Mouse (Mus musculus) heart, embryonic 11.5 days (tissue): ENCODE results near the gene Exosc1. TPM values are rescaled to one million over a fixed set of nuclear protein-coding genes. Genes with fewer than 3 reads are reported as not detected.

ENCODE experiments used
- ATAC-seq: fragments of 200-750 bp; cut with Nextera tagmentation; replicated peaks from 2 replicates; pipeline ENCODE4 v1.8.0; 2017; ENCODE audit warnings: moderate library complexity; ENCODE audit not compliant: insufficient number of reproducible peaks, low FRiP score, low TSS enrichment
- H3K27ac ChIP-seq: fragments of 300-500 bp; sonication (generic); 2 replicates; pipeline ENCODE4 v1.5.1; 2014; ENCODE audit warnings: mild to moderate bottlenecking, low read depth, low read length
- H3K27me3 ChIP-seq: fragments of 300-500 bp; sonication (generic); 2 replicates; pipeline ENCODE4 v1.6.1; 2014; ENCODE audit warnings: mild to moderate bottlenecking, low read length, mixed read lengths; ENCODE audit not compliant: control insufficient read depth, insufficient read depth
- H3K36me3 ChIP-seq: fragments of 300-500 bp; sonication (generic); 2 replicates; pipeline ENCODE4 v1.6.1; 2014; ENCODE audit warnings: mild to moderate bottlenecking, low read length, moderate library complexity, mixed read lengths; ENCODE audit not compliant: control insufficient read depth, insufficient read depth
- H3K4me1 ChIP-seq: fragments of 300-500 bp; sonication (generic); 2 replicates; pipeline ENCODE4 v1.6.1; 2014; ENCODE audit warnings: low read length; ENCODE audit not compliant: control insufficient read depth, insufficient read depth
- H3K4me2 ChIP-seq: fragments of 300-500 bp; sonication (generic); 2 replicates; pipeline ENCODE4 v1.6.1; 2014; ENCODE audit warnings: mild to moderate bottlenecking, moderate library complexity
- H3K4me3 ChIP-seq: fragments of 300-500 bp; sonication (generic); 2 replicates; pipeline ENCODE4 v1.5.1; 2014; ENCODE audit warnings: low read depth, low read length
- H3K9ac ChIP-seq: fragments of 300-500 bp; sonication (generic); 2 replicates; pipeline ENCODE4 v1.6.1; 2014; ENCODE audit warnings: mild to moderate bottlenecking, low read depth, low read length, moderate library complexity
- H3K9me3 ChIP-seq: fragments of 300-500 bp; sonication (generic); replicated peaks from 2 replicates; pipeline ENCODE4 v1.6.1; 2016; ENCODE audit warnings: low read length; ENCODE audit not compliant: control insufficient read depth
- WGBS: fragments of 180-500 bp; shearing (Covaris S2); extraction: QIAGEN DNeasy Blood & Tissue Kit; methylation state at CpG from one replicate; pipeline ENCODE4 v1.1.7; 2014; ENCODE audit not compliant: insufficient replicate concordance; 5-methylcytosine and 5-hydroxymethylcytosine counted together
- polyA plus RNA-seq: library from polyadenylated mRNA; unstranded; fragments of >200 nt; fragmentation: Nextera tagmentation; extraction: Ambion mirVana; gene quantifications from 2 replicates; pipeline ENCODE4 v1.2.1, GENCODE M21; 2014

Exosc1 gene
- polyA plus RNA-seq, 1 experiment from 2014 or later = 54.8 TPM

DNA sequence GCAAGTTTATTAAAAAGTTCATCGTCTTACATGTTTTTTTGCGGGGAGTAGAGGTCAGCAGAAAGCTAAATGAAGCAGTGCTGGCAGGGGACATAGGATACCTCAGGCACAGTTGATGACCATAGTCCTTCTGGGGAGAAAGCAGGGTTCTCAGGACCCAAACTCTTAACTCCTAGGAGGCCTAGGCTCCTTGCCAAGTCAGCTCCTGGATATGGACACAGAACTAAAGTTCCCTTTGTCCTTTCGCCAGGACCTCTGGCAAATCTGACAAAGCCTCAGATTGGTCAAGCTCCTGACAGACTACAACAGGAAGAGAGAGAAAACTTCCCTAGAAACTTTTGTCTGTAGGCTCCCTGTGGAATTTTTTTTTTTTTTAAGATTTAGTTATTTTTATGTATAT, 24.5 kb downstream of the Exosc1 start:
- Histone ChIP-seq H3K9me3 (no peaks in the 10 kb centered on the region), H3K4me1 (peaks cover 14% of the 10 kb centered on the region), H3K27ac (no peak overlapping the region), H3K4me2 (no peak overlapping the region), H3K4me3 (no peak overlapping the region), H3K36me3 (peaks cover under 1% of the 10 kb centered on the region; the same call in 1 of the 2 replicates), H3K9ac (no peak overlapping the region), H3K27me3 (no peaks in the 10 kb centered on the region)
- WGBS = 85% methylated on average over 3 of the region's 3 CpGs
- ATAC-seq = no peak

DNA sequence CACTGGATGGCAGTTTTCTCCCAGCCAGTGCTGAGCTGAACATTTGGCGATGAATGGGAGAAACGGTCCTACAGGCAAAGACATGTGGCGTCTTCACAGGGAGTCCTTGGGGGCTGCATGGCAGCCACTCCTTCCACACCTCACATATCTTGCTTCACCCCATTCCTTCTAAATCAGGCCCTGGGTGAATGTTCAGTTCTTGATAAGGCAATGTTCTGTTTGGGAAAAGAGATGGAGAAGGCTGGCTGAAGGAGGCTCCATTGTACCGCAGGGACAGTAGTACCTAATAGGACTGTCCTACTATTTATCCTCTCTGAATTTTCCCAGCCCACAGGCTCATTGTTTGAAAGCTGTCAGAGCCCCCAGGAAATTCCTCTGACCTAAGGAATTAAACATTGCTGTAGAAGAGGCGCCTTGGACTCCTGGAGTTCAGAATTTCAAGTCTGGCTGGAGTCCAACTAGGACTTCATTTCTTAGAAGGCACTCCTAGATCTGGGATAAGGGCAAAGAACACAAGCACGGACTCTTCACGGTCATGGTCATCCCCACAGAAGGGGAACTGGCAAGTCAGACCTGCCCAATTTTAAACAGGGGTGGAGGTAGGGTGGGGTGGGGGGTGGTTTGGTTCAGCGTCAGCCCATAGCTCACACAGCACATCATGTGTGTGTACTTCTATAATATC, 26.0 kb downstream of the Exosc1 start:
- H3K4me3 ChIP-seq = no peak overlapping the region
- peaks cover 7% of the 10 kb centered on the region; the same call in 1 of the 2 replicates for H3K4me1 ChIP-seq
- H3K36me3 ChIP-seq = no peaks in the 10 kb centered on the region
- no peak overlapping the region for H3K9ac ChIP-seq
- 0 out of 2 replicates have a peak overlapping the region, but pooled peaks have one; percentile 6 for H3K27ac ChIP-seq
- no peak overlapping the region for H3K4me2 ChIP-seq
- H3K9me3 ChIP-seq = no peaks in the 10 kb centered on the region
- ATAC-seq = no peak
- no peaks in the 10 kb centered on the region for H3K27me3 ChIP-seq
- WGBS = 36% methylated on average over 8 of the region's 8 CpGs

DNA sequence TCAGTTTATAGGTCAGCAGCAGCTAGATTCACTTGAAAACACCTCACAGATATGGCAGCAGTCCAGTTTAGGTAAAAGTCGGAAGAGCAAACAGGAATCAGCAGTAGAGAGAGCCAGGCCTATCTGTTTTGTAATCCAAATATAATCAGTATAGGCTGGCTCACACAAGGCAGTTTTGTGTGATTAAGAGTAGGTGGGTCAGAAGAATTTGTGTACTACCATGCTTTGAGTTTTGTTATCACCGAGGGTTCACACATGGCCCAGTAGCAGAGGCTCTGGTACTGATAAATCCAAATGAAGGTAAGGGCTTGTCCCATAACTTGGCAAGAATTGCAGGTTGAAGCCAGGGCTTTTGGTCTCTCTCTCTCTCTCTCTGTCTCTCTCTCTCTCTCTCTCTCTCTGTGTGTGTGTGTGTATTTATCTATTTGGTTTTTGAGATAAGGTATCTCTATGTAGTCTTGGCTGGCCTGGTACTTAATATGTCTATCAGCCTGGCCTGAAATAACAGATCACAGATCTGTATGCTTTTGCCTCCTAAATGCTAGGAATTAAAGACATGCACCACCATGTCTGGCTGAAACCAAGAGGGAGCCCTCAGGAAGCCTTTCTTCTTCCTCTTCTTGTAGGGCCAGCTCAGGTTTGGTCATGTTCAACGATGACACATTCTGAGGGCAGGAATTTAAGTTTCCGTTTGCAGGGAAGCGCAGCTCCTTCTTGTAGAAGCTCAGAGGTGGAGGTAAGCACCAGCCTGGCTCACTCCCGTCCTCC, 26.7 kb downstream of the Exosc1 start:
- no peak for ATAC-seq

DNA sequence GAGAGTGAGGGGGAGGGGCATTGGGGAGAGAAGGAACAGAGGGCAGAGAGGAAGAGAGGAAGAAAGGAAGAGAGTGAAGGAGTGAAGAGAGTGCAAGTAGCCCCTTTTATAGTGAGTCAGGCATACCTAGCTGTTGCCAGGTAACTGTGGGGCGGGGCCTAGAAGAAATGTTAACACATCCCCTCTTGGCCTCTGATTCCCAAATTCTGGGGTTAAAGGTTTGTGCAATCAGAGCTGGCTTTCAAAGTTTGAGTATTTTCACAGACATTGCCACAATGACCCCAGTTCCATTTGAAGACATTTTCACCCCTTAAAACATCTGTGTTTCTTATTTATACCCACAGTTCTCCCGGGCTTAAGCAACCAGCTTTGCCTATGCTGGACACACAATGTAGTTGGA, 28.0 kb downstream of the Exosc1 start:
- no peaks in the 10 kb centered on the region for H3K9me3 ChIP-seq
- H3K27me3 ChIP-seq = no peaks in the 10 kb centered on the region
- WGBS = 99% methylated on average over 2 of the region's 2 CpGs
- no peaks in the 10 kb centered on the region for H3K36me3 ChIP-seq
- H3K4me1 ChIP-seq = peaks cover 7% of the 10 kb centered on the region; the same call in 1 of the 2 replicates
- ATAC-seq = no peak
- H3K4me3 ChIP-seq = no peak overlapping the region
- H3K4me2 ChIP-seq = no peak overlapping the region
- H3K27ac ChIP-seq = no peak overlapping the region
- H3K9ac ChIP-seq = no peak overlapping the region

More for the DNA sequence above, 26.7 kb downstream of the Exosc1 start:
- Histone ChIP-seq H3K4me3 (no peak overlapping the region), H3K27ac (peak overlapping the region; percentile 6; the same call in 1 of the 2 replicates), H3K4me1 (peaks cover 7% of the 10 kb centered on the region; the same call in 1 of the 2 replicates), H3K9me3 (no peaks in the 10 kb centered on the region), H3K4me2 (no peak overlapping the region), H3K27me3 (no peaks in the 10 kb centered on the region), H3K36me3 (no peaks in the 10 kb centered on the region), H3K9ac (no peak overlapping the region)
- 34% methylated on average over 6 of the region's 6 CpGs for WGBS

DNA sequence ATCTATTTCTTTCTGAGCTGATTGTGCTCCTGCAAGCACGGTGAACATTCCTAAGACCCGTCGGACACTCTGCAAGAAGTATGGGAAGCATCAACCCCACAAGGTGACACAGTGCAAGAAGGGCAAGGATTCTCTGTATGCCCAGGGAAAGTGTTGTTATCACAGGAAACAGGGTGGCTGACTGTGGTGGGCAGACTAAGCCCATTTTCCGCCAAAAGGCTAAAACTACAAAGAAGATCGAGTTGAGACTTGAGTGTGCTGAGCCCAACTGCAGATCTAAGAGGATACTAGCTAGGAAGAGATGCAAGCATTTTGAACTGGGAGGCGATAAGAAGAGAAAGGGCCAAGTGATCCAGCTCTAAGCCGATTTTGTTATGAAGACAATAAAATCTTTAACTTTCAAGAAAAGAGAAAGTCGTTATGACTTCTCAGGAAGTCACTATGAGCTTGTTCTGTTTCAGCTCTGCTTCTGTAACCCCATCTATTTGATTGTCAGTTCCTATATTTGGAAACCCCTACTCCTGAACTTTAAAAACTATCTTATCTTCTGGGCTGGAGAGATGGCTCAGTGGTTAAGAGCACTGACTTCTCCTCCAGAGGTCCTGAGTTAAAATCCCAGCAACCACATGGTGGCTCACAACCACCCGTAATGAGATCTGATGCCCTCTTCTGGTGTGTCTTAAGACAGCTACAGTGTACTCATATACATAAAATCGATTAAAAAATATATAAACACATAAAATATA, 30.2 kb downstream of the Exosc1 start:
- no peaks in the 10 kb centered on the region for H3K27me3 ChIP-seq
- H3K4me2 ChIP-seq = no peak overlapping the region; the same call in 1 of the 2 replicates
- 63% methylated on average over 10 of the region's 10 CpGs for WGBS

DNA sequence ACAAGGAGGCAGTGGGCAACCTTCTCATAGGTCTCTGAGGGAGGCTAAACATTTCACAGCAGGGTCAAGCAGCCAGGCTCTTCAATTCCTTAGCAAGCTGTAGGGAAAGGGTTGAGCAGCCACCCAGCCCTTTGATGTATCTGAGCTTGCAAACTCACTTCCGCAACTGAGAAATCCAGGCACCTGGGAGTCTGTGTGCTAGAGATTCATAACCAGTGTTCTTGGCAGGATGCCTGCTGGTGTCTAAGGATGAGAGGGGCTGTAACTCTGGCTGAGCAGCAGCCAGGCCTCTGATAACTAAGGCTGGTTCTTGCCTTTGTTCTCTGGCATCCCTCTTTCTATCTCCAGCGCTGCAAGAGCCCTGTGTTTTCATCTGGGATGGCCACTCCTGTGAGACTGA, 31.5 kb downstream of the Exosc1 start:
- no peak overlapping the region for H3K4me2 ChIP-seq
- 0 out of 2 replicates have a peak overlapping the region, but pooled peaks have one; percentile 15 for H3K27ac ChIP-seq
- no peaks in the 10 kb centered on the region for H3K27me3 ChIP-seq
- H3K9me3 ChIP-seq = no peaks in the 10 kb centered on the region
- no peak overlapping the region for H3K9ac ChIP-seq
- no peak overlapping the region for H3K4me3 ChIP-seq
- ATAC-seq = no peak
- 0 out of 2 replicates have a peak, but pooled peaks cover under 1% of the 10 kb centered on the region for H3K4me1 ChIP-seq
- WGBS = 35% methylated on average over 2 of the region's 2 CpGs
- H3K36me3 ChIP-seq = no peaks in the 10 kb centered on the region

More for the DNA sequence above, 30.2 kb downstream of the Exosc1 start:
- Histone ChIP-seq H3K36me3 (no peaks in the 10 kb centered on the region), H3K27ac (no peak overlapping the region), H3K4me3 (no peak overlapping the region), H3K9me3 (no peaks in the 10 kb centered on the region), H3K4me1 (peaks cover 7% of the 10 kb centered on the region; the same call in 1 of the 2 replicates), H3K9ac (no peak overlapping the region)
- ATAC-seq = no peak

DNA sequence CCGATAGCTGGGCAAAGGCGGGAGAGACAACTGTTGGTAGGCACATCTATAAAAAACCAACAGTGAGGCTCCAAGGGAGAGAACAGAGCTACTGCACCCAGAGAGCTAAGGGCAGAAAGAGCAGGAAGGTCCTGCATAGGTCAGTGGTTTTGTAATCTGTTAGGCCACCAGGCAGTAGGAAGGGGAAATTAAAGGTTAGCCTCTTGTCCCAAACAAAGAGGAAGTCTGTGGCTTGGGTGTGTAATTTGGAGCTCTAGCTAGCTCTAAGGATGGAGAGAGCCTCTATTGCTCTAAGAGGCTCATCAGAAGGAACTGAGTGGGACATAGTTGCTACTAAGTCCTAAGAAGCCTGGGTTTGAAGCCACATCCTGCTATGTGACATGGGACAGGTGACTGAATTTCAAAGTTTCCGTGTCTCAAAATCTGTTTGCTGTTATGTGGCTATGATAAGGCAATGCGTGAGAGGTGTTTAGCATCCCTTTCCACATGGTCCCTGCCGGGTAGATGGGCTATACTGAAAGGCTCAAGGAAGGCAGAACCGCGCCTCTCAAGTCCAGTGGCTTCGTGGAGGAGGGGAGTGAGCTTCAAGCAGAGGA, 32.6 kb downstream of the Exosc1 start:
- no peak overlapping the region for H3K27ac ChIP-seq
- no peaks in the 10 kb centered on the region for H3K9me3 ChIP-seq
- H3K27me3 ChIP-seq = no peaks in the 10 kb centered on the region
- no peak overlapping the region for H3K9ac ChIP-seq
- 76% methylated on average over 8 of the region's 8 CpGs for WGBS
- no peak for ATAC-seq
- H3K4me1 ChIP-seq = no peaks in the 10 kb centered on the region; the same call in 1 of the 2 replicates
- no peak overlapping the region for H3K4me2 ChIP-seq
- H3K36me3 ChIP-seq = no peaks in the 10 kb centered on the region
- no peak overlapping the region for H3K4me3 ChIP-seq

DNA sequence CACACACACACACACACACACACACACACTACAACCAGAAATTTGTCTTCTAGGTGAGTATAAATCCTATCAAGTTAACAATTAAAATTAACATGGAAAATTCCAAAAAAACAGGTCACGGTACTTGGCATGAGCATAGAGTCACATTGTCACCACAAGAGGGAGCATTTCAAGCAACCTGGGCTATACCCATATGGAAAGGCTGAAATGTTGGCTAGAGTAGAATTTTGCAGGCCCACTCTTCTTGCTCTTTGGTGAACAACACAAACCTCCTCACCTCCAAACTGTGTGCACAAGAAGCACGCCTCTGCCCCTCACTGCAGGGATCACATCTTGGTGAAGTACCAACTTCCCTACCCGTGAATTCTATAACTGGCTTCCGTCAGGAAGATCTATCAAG, 34.4 kb downstream of the Exosc1 start:
- Histone ChIP-seq H3K4me3 (no peak overlapping the region), H3K27me3 (no peaks in the 10 kb centered on the region), H3K9ac (no peak overlapping the region), H3K36me3 (no peaks in the 10 kb centered on the region), H3K9me3 (no peaks in the 10 kb centered on the region), H3K4me2 (no peak overlapping the region), H3K4me1 (peaks cover 7% of the 10 kb centered on the region), H3K27ac (no peak overlapping the region)
- WGBS = 42% methylated on average over 4 of the region's 4 CpGs
- no peak for ATAC-seq
